Mouse (Mus musculus) heart, adult 2 months (tissue): ENCODE measurements at regions not wholly inside any gene's neighbourhood (a gene's known extent, or its start where the extent isn't known, plus 50 kb on each side); places are given as distances from the start of the nearest gene placed in this dataset.

Experiments
- CTCF ChIP-seq: fragments of 200-600 bp; IDR thresholded peaks from 2 replicates; pipeline ENCODE4 v1.8.1; 2022; ENCODE audit warnings: antibody characterized with exemption, mild to moderate bottlenecking, moderate library complexity
- POLR2A ChIP-seq: fragments of 200-500 bp; IDR thresholded peaks from 2 replicates; pipeline ENCODE4 v1.6.1; 2011; ENCODE audit warnings: mild to moderate bottlenecking, low read depth, low read length, control low read depth; ENCODE audit not compliant: insufficient read depth

- TF ChIP-seq POLR2A (no peak), CTCF (no peak)
Observed at GRCm38 (mm10) chr17:44443460-44443859, 255.1 kb downstream of the Clic5 start.
